Comparison of ENCODE assay signal across 10 mouse cellular contexts in the genomic region with DNA sequence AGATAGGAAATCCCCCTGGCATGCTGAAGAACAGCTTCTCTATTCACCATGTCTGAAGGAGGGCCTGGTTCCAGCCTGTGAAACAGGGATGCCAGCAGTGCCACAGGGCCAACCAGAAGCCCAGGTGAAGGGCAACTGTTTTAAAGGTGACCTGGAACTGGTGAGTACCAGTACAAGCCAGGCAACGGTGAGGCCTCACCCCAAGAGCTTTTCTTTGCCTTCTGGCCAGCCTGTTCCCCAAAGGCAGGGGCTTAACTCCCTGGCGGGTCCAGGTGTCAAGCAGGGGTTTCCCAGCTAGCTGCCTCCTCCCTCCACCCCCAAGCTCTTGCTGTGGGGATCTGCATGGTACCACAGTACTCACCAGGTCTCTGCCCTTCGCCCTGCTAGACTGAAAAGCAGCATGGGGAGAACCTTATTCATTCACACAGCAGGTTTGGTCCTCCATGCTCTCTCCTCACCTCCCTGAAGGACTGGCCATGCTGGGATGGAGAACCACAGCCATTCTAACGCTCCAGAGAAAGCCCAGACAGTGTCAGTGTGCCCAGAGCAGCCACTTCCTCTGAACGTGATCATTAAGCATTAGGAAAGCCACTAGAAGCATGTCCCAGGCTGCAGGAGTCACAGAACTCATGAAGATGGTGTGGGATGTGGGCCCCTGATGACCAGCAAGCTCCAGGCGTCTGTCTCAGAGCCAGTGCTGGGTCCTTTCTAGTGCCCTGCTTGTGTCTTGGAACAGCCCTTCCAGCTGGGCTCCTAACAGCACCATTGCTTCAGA. TPM values are rescaled to one million over a fixed set of nuclear protein-coding genes. Genes with fewer than 3 reads are reported as not detected.
DNase-seq lines count a peak whose midpoint lies in the region; ATAC-seq and TF ChIP-seq lines count a peak whose summit lies in the region.
"Had no signal": no experiment of that assay in that cellular context is flagged by ENCODE, and none has a peak within 500 bp of the region (broad histone marks: within the 10 kb centered on the region; RNA-seq: fewer than 3 reads in every experiment).

No protein-coding gene starts in this region.

- 63% methylated on average over 6 of the region's 6 CpGs for WGBS in kidney, adult 2 months
- 44% methylated on average over 6 of the region's 6 CpGs for WGBS in embryonic facial prominence, embryonic 10.5 days
- 43% methylated on average over 6 of the region's 6 CpGs for WGBS in hindbrain, embryonic 15.5 days
- WGBS in midbrain, postnatal 0 days, result 46% methylated on average over 6 of the region's 6 CpGs
- WGBS in forebrain, embryonic 14.5 days, result 44% methylated on average over 6 of the region's 6 CpGs

- H3K4me3 ChIP-seq in kidney, adult 2 months (ENCODE audit: insufficient read depth, low read depth, low read length), result no peak overlapping the region
- no peak overlapping the region for H3K4me3 ChIP-seq in embryonic facial prominence, embryonic 10.5 days
- 0 out of 2 replicates have a peak overlapping the region, but pooled peaks have one; percentile 70 for H3K4me3 ChIP-seq in hindbrain, embryonic 15.5 days
- H3K4me3 ChIP-seq in midbrain, postnatal 0 days (ENCODE audit: low read depth, low read length), result no peak overlapping the region
- no peak overlapping the region for H3K4me3 ChIP-seq in forebrain, embryonic 14.5 days (ENCODE audit: low read depth, low read length)

- 0 out of 2 replicates have a peak overlapping the region, but pooled peaks have one; percentile 2 for H3K9ac ChIP-seq in hindbrain, embryonic 15.5 days
- H3K9ac ChIP-seq in midbrain, postnatal 0 days (replicated peaks; ENCODE audit: low read length, poor library complexity, severe bottlenecking), result no peak overlapping the region
- H3K9ac ChIP-seq in forebrain, embryonic 14.5 days (ENCODE audit: low read length), result no peak overlapping the region

- DNase-seq in kidney, adult 2 months, result peak; percentile 40
- DNase-seq in kidney, postnatal 4 days, result no peak
- no peak for DNase-seq in embryonic facial prominence, embryonic 10.5 days (ENCODE audit: low spot score)
- DNase-seq in midbrain, postnatal 0 days (ENCODE audit: low spot score), result no peak
- no peak for DNase-seq in spleen, adult 18-20 months
- DNase-seq in left cerebral cortex, adult 8-10 months (ENCODE audit: low spot score in 2 of 2), result no peak
- DNase-seq in forebrain, embryonic 14.5 days (ENCODE audit: low spot score), result no peak

- no peaks in the 10 kb centered on the region for H3K36me3 ChIP-seq in kidney, adult 2 months (ENCODE audit: control insufficient read depth, insufficient read depth, low read length)
- H3K36me3 ChIP-seq in embryonic facial prominence, embryonic 10.5 days (replicated peaks), result no peaks in the 10 kb centered on the region
- no peaks in the 10 kb centered on the region for H3K36me3 ChIP-seq in hindbrain, embryonic 15.5 days
- no peaks in the 10 kb centered on the region for H3K36me3 ChIP-seq in midbrain, postnatal 0 days (ENCODE audit: insufficient read depth, low read length)
- H3K36me3 ChIP-seq in forebrain, embryonic 14.5 days (ENCODE audit: control insufficient read depth, insufficient read depth, low read length), result no peaks in the 10 kb centered on the region

- TF ChIP-seq CTCF in kidney, adult 2 months (conservative IDR thresholded peaks at IDR 0.05; ENCODE audit: insufficient read depth, insufficient read length, low read depth, low read length), result no peak
- no peak for TF ChIP-seq CTCF in midbrain, postnatal 0 days (IDR thresholded peaks at IDR 0.05)

- H3K27me3 ChIP-seq in kidney, adult 2 months (replicated peaks; ENCODE audit: control insufficient read depth, insufficient read depth, low read length), result no peaks in the 10 kb centered on the region
- H3K27me3 ChIP-seq in embryonic facial prominence, embryonic 10.5 days (replicated peaks; ENCODE audit: low read depth, poor library complexity, severe bottlenecking), result peaks cover 27% of the 10 kb centered on the region
- H3K27me3 ChIP-seq in hindbrain, embryonic 15.5 days, result no peaks in the 10 kb centered on the region
- H3K27me3 ChIP-seq in midbrain, postnatal 0 days (ENCODE audit: insufficient read depth, low read length), result no peaks in the 10 kb centered on the region; the same call in 1 of the 2 replicates
- H3K27me3 ChIP-seq in forebrain, embryonic 14.5 days (replicated peaks; ENCODE audit: control insufficient read depth, insufficient read depth, low read length), result 0 out of 2 replicates have a peak, but pooled peaks cover 9% of the 10 kb centered on the region

- ATAC-seq in hindbrain, embryonic 15.5 days (ENCODE audit: low FRiP score, low read depth), result no peak
- ATAC-seq in midbrain, postnatal 0 days (ENCODE audit: low FRiP score), result no peak
- no peak for ATAC-seq in forebrain, embryonic 14.5 days
- ATAC-seq: inflammation-experienced regulatory T-cells, adult 6 months had no signal

- peak overlapping the region; percentile 90 for H3K4me2 ChIP-seq in hindbrain, embryonic 15.5 days
- peak overlapping the region; percentile 99; the same call in 1 of the 2 replicates for H3K4me2 ChIP-seq in midbrain, postnatal 0 days (ENCODE audit: low read depth, low read length, poor library complexity, severe bottlenecking)
- H3K4me2 ChIP-seq in forebrain, embryonic 14.5 days (ENCODE audit: low read length), result no peak overlapping the region

- H3K27ac ChIP-seq in kidney, adult 2 months (ENCODE audit: insufficient read depth, low read depth, low read length), result no peak overlapping the region
- H3K27ac ChIP-seq in embryonic facial prominence, embryonic 10.5 days (replicated peaks), result peak overlapping the region; percentile 62
- H3K27ac ChIP-seq in hindbrain, embryonic 15.5 days (replicated peaks), result no peak overlapping the region
- H3K27ac ChIP-seq in midbrain, postnatal 0 days (ENCODE audit: low read depth, low read length), result no peak overlapping the region
- no peak overlapping the region for H3K27ac ChIP-seq in forebrain, embryonic 14.5 days (ENCODE audit: low read depth, low read length)

- H3K9me3 ChIP-seq in embryonic facial prominence, embryonic 10.5 days, result no peaks in the 10 kb centered on the region
- no peaks in the 10 kb centered on the region for H3K9me3 ChIP-seq in hindbrain, embryonic 15.5 days
- no peaks in the 10 kb centered on the region for H3K9me3 ChIP-seq in midbrain, postnatal 0 days (ENCODE audit: low read length)
- H3K9me3 ChIP-seq in forebrain, embryonic 14.5 days (replicated peaks; ENCODE audit: control insufficient read depth, low read length), result no peaks in the 10 kb centered on the region

- no peaks in the 10 kb centered on the region for H3K4me1 ChIP-seq in kidney, adult 2 months (ENCODE audit: control insufficient read depth, insufficient read depth, low read length)
- peaks cover 64% of the 10 kb centered on the region for H3K4me1 ChIP-seq in embryonic facial prominence, embryonic 10.5 days
- peaks cover 28% of the 10 kb centered on the region for H3K4me1 ChIP-seq in hindbrain, embryonic 15.5 days (replicated peaks)
- peaks cover 11% of the 10 kb centered on the region; the same call in 1 of the 2 replicates for H3K4me1 ChIP-seq in midbrain, postnatal 0 days (ENCODE audit: insufficient read depth, low read length)
- H3K4me1 ChIP-seq in forebrain, embryonic 14.5 days (ENCODE audit: control insufficient read depth, insufficient read depth, low read length), result 0 out of 2 replicates have a peak, but pooled peaks cover 3% of the 10 kb centered on the region

- no peak for TF ChIP-seq POLR2A in kidney, adult 2 months (IDR thresholded peaks at IDR 0.05; ENCODE audit: low read depth, low read length)

RNA-seq across cellular contexts. Expression of gene Socs1, which starts 2.8 kb away (rescaled TPM):
- 1.8 and 2.7 TPM in 2 replicates for polyA plus RNA-seq in kidney, adult 2 months (2012; rRNA removed)
- polyA plus RNA-seq in embryonic facial prominence, embryonic 10.5 days (2016; fragmentation: Nextera tagmentation; extraction: Ambion mirVana), result 3.7 and 4.2 TPM in 2 replicates
- 5.0 and 5.4 TPM in 2 replicates for polyA plus RNA-seq in hindbrain, embryonic 15.5 days (2015; fragmentation: Nextera tagmentation; extraction: Ambion mirVana)
- total RNA-seq in midbrain, postnatal 0 days (2014; rRNA removed), result 4.1 and 7.9 TPM in 2 replicates
- 4.6 and 4.8 TPM in 2 replicates for polyA plus RNA-seq in midbrain, postnatal 0 days (2015; fragmentation: Nextera tagmentation; extraction: Ambion mirVana)
- under 1 TPM; 0.49 to 0.98 (median 0.69) TPM for total RNA-seq in left cerebral cortex, adult 8-10 months (2022)
- polyA plus RNA-seq in forebrain, embryonic 14.5 days (2014; fragmentation: Nextera tagmentation; extraction: Ambion mirVana), result 1.1 and 1.6 TPM in 2 replicates

RNA-seq across cellular contexts. Expression of gene Tnp2, which starts 5.9 kb away (rescaled TPM):
- 3.7 and 8.9 TPM in 2 replicates for polyA plus RNA-seq in kidney, adult 2 months (2012; rRNA removed)
- polyA plus RNA-seq in embryonic facial prominence, embryonic 10.5 days (2016; fragmentation: Nextera tagmentation; extraction: Ambion mirVana), result not detected in 2 replicates
- not detected in 2 replicates for polyA plus RNA-seq in hindbrain, embryonic 15.5 days (2015; fragmentation: Nextera tagmentation; extraction: Ambion mirVana)
- total RNA-seq in midbrain, postnatal 0 days (2014; rRNA removed), result not detected in 2 replicates
- not detected in 2 replicates for polyA plus RNA-seq in midbrain, postnatal 0 days (2015; fragmentation: Nextera tagmentation; extraction: Ambion mirVana)
- total RNA-seq in left cerebral cortex, adult 8-10 months (2022), result not detected
- polyA plus RNA-seq in forebrain, embryonic 14.5 days (2014; fragmentation: Nextera tagmentation; extraction: Ambion mirVana), result not detected in 2 replicates
- total RNA-seq: common myeloid progenitor, adult 5-6 weeks had no signal

RNA-seq across cellular contexts. Expression of gene Prm3, which starts 8.2 kb away (rescaled TPM):
- polyA plus RNA-seq in kidney, adult 2 months (2012; rRNA removed), result not detected in 2 replicates
- polyA plus RNA-seq in embryonic facial prominence, embryonic 10.5 days (2016; fragmentation: Nextera tagmentation; extraction: Ambion mirVana), result not detected in 2 replicates
- polyA plus RNA-seq in hindbrain, embryonic 15.5 days (2015; fragmentation: Nextera tagmentation; extraction: Ambion mirVana), result not detected in 2 replicates
- not detected in 2 replicates for total RNA-seq in midbrain, postnatal 0 days (2014; rRNA removed)
- not detected in 2 replicates for polyA plus RNA-seq in midbrain, postnatal 0 days (2015; fragmentation: Nextera tagmentation; extraction: Ambion mirVana)
- total RNA-seq in left cerebral cortex, adult 8-10 months (2022), result not detected
- polyA plus RNA-seq in forebrain, embryonic 14.5 days (2014; fragmentation: Nextera tagmentation; extraction: Ambion mirVana), result not detected in 2 replicates
- total RNA-seq: common myeloid progenitor, adult 5-6 weeks had no signal
- polyA plus RNA-seq: inflammation-experienced regulatory T-cells, adult 6 months had no signal

RNA-seq across cellular contexts. Expression of gene Prm2, which starts 13.4 kb away (rescaled TPM):
- polyA plus RNA-seq in kidney, adult 2 months (2012; rRNA removed), result 1.8 and 5.4 TPM in 2 replicates
- polyA plus RNA-seq in embryonic facial prominence, embryonic 10.5 days (2016; fragmentation: Nextera tagmentation; extraction: Ambion mirVana), result not detected in 2 replicates
- not detected in 2 replicates for polyA plus RNA-seq in hindbrain, embryonic 15.5 days (2015; fragmentation: Nextera tagmentation; extraction: Ambion mirVana)
- not detected in 2 replicates for total RNA-seq in midbrain, postnatal 0 days (2014; rRNA removed)
- polyA plus RNA-seq in midbrain, postnatal 0 days (2015; fragmentation: Nextera tagmentation; extraction: Ambion mirVana), result not detected in 2 replicates
- not detected for total RNA-seq in left cerebral cortex, adult 8-10 months (2022)
- polyA plus RNA-seq in forebrain, embryonic 14.5 days (2014; fragmentation: Nextera tagmentation; extraction: Ambion mirVana), result not detected in 2 replicates
- total RNA-seq: common myeloid progenitor, adult 5-6 weeks had no signal
- polyA plus RNA-seq: inflammation-experienced regulatory T-cells, adult 6 months had no signal

RNA-seq across cellular contexts. Expression of gene Prm1, which starts 23.1 kb away (rescaled TPM):
- 1.8 and 4.0 TPM in 2 replicates for polyA plus RNA-seq in kidney, adult 2 months (2012; rRNA removed)
- 0.36 TPM in 1 of 2 replicates, not detected in the other for polyA plus RNA-seq in embryonic facial prominence, embryonic 10.5 days (2016; fragmentation: Nextera tagmentation; extraction: Ambion mirVana)
- 0.36 and 0.52 TPM in 2 replicates for polyA plus RNA-seq in hindbrain, embryonic 15.5 days (2015; fragmentation: Nextera tagmentation; extraction: Ambion mirVana)
- total RNA-seq in midbrain, postnatal 0 days (2014; rRNA removed), result not detected in 2 replicates
- 0.69 TPM in 1 of 2 replicates, not detected in the other for polyA plus RNA-seq in midbrain, postnatal 0 days (2015; fragmentation: Nextera tagmentation; extraction: Ambion mirVana)
- total RNA-seq in left cerebral cortex, adult 8-10 months (2022), result not detected
- not detected in 2 replicates for polyA plus RNA-seq in forebrain, embryonic 14.5 days (2014; fragmentation: Nextera tagmentation; extraction: Ambion mirVana)
- total RNA-seq: common myeloid progenitor, adult 5-6 weeks had no signal
